ENCODE assay signal across 17 mouse cellular contexts in the genomic region with DNA sequence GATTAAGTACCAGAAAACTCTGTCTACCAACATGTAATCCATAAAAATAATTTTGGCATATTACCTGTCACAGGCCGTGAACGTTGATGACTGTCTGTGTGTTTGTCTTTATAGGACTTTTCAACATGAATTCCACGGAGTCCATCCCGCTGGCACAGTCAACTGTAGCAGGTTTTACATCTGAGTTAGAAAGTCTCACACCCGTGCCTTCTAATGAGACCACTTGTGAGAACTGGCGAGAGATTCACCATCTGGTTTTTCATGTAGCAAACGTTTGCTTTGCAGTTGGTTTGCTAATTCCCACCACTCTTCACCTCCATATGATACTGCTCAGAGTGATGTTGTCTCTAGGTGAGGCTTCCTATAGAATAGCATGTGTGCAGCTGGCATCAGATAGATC. TPM values are rescaled to one million over a fixed set of nuclear protein-coding genes. Genes with fewer than 3 reads are reported as not detected.
"Had no signal": no experiment of that assay in that cellular context is flagged by ENCODE, and none has a peak within 500 bp of the region (broad histone marks: within the 10 kb centered on the region; RNA-seq: fewer than 3 reads in every experiment).

No protein-coding gene starts in this region.

- DNase-seq: kidney, postnatal 25 days; layer of hippocampus, adult 9-11 months; layer of hippocampus, postnatal 36 days; liver, embryonic 13.5 days; lung, adult 2 months; lung, postnatal 14 days; lung, postnatal 4 days; midbrain, embryonic 14.5 days; thymus, adult 18-20 months; thymus, postnatal 36 days had no signal

- H3K27ac ChIP-seq: kidney, postnatal 0 days; layer of hippocampus, adult 2 months; left cerebral cortex, adult 2 months; liver, embryonic 13.5 days had no signal

- H3K4me3 ChIP-seq: layer of hippocampus, adult 2 months; left cerebral cortex, adult 2 months; liver, embryonic 13.5 days had no signal

- H3K9ac ChIP-seq: liver, embryonic 13.5 days had no signal

- H3K36me3 ChIP-seq: liver, embryonic 13.5 days had no signal

- H3K9me3 ChIP-seq: liver, embryonic 13.5 days had no signal

- H3K4me2 ChIP-seq: liver, embryonic 13.5 days; midbrain, embryonic 11.5 days had no signal

- H3K4me1 ChIP-seq: liver, embryonic 13.5 days had no signal

RNA-seq across cellular contexts. Expression of gene Bves, which starts 3.5 kb away (rescaled TPM):
- total RNA-seq: megakaryocyte progenitor cell, adult 5-6 weeks; megakaryocyte-erythroid progenitor cell, adult 5-6 weeks had no signal
- polyA plus RNA-seq: liver, adult 2 months had no signal
